9 mouse cellular contexts compared by ENCODE assay signal in genomic region chr3:127625296-127625695, GRCm38 (mm10). TPM values are rescaled to one million over a fixed set of nuclear protein-coding genes. Genes with fewer than 3 reads are reported as not detected.
DNase-seq lines count a peak whose midpoint lies in the region; ATAC-seq and TF ChIP-seq lines count a peak whose summit lies in the region.
"Had no signal": no experiment of that assay in that cellular context is flagged by ENCODE, and none has a peak within 500 bp of the region (broad histone marks: within the 10 kb centered on the region; RNA-seq: fewer than 3 reads in every experiment).

No protein-coding gene starts in this region.

- H3K27ac ChIP-seq in embryonic facial prominence, embryonic 10.5 days (replicated peaks): no peak overlapping the region
- no peak overlapping the region for H3K27ac ChIP-seq in heart, embryonic 13.5 days (replicated peaks)
- no peak overlapping the region for H3K27ac ChIP-seq in kidney, embryonic 16.5 days (ENCODE audit: low read length)
- no peak overlapping the region for H3K27ac ChIP-seq in lung, embryonic 14.5 days (ENCODE audit: low read depth)
- no peak overlapping the region for H3K27ac ChIP-seq in neural tube, embryonic 14.5 days (ENCODE audit: low read depth, low read length)

- peak overlapping the region; percentile 46 for H3K4me3 ChIP-seq in embryonic facial prominence, embryonic 10.5 days
- peak overlapping the region; percentile 53 for H3K4me3 ChIP-seq in heart, embryonic 13.5 days
- H3K4me3 ChIP-seq in kidney, embryonic 16.5 days (ENCODE audit: low read length): peak overlapping the region; percentile 46
- peak overlapping the region; percentile 36 for H3K4me3 ChIP-seq in lung, embryonic 14.5 days (ENCODE audit: low read depth, low read length)
- peak overlapping the region; percentile 24 for H3K4me3 ChIP-seq in neural tube, embryonic 14.5 days (ENCODE audit: low read depth, low read length)

- peak overlapping the region; percentile 81 for H3K4me2 ChIP-seq in heart, embryonic 13.5 days
- H3K4me2 ChIP-seq in kidney, embryonic 16.5 days (replicated peaks; ENCODE audit: low read depth, low read length): peak overlapping the region; percentile 65
- peak overlapping the region; percentile 72 for H3K4me2 ChIP-seq in lung, embryonic 14.5 days
- peak overlapping the region; percentile 51 for H3K4me2 ChIP-seq in neural tube, embryonic 14.5 days (ENCODE audit: low read depth, low read length)

- no peaks in the 10 kb centered on the region for H3K9me3 ChIP-seq in embryonic facial prominence, embryonic 10.5 days
- H3K9me3 ChIP-seq in heart, embryonic 13.5 days: no peaks in the 10 kb centered on the region
- no peaks in the 10 kb centered on the region for H3K9me3 ChIP-seq in kidney, embryonic 16.5 days (ENCODE audit: low read length)
- no peaks in the 10 kb centered on the region for H3K9me3 ChIP-seq in lung, embryonic 14.5 days (ENCODE audit: low read depth, low read length)
- H3K9me3 ChIP-seq in neural tube, embryonic 14.5 days (ENCODE audit: control insufficient read depth, low read length): no peaks in the 10 kb centered on the region

- no peaks in the 10 kb centered on the region for H3K36me3 ChIP-seq in embryonic facial prominence, embryonic 10.5 days (replicated peaks)
- no peaks in the 10 kb centered on the region for H3K36me3 ChIP-seq in heart, embryonic 13.5 days
- no peaks in the 10 kb centered on the region for H3K36me3 ChIP-seq in kidney, embryonic 16.5 days (ENCODE audit: insufficient read depth, low read length)
- H3K36me3 ChIP-seq in lung, embryonic 14.5 days (ENCODE audit: insufficient read depth): no peaks in the 10 kb centered on the region
- H3K36me3 ChIP-seq in neural tube, embryonic 14.5 days (ENCODE audit: control insufficient read depth, insufficient read depth, low read length): no peaks in the 10 kb centered on the region

- no peak overlapping the region for H3K9ac ChIP-seq in heart, embryonic 13.5 days
- no peak overlapping the region for H3K9ac ChIP-seq in kidney, embryonic 16.5 days (replicated peaks; ENCODE audit: low read length)
- no peak overlapping the region for H3K9ac ChIP-seq in lung, embryonic 14.5 days
- H3K9ac ChIP-seq in neural tube, embryonic 14.5 days (replicated peaks; ENCODE audit: low read depth, low read length): 0 out of 2 replicates have a peak overlapping the region, but pooled peaks have one; percentile 25

- peak; percentile 77 to 82 for DNase-seq in adrenal gland, adult 18-20 months (ENCODE audit: low spot score in 2 of 2)
- DNase-seq in embryonic facial prominence, embryonic 10.5 days (ENCODE audit: low spot score): peak; percentile 87
- DNase-seq in lung, embryonic 14.5 days: peak; percentile 85
- DNase-seq in thymus, postnatal 14 days: peak; percentile 86

- peak; percentile 81 for TF ChIP-seq CTCF in lung, embryonic 14.5 days (IDR thresholded peaks at IDR 0.05; ENCODE audit: low read depth)

- peak; percentile 91 for ATAC-seq in CD4-positive, CD25-positive, alpha-beta regulatory T cell, adult 4 months
- ATAC-seq in heart, embryonic 13.5 days (ENCODE audit: extremely low read depth, insufficient number of reproducible peaks, low FRiP score, low TSS enrichment): no peak
- ATAC-seq in kidney, embryonic 16.5 days (ENCODE audit: low FRiP score, low TSS enrichment): peak; percentile 80
- ATAC-seq in lung, embryonic 14.5 days (ENCODE audit: insufficient read depth): peak; percentile 75
- peak; percentile 86 for ATAC-seq in neural tube, embryonic 14.5 days (ENCODE audit: low read depth)

- WGBS in embryonic facial prominence, embryonic 10.5 days: under 1% methylated on average over 36 of the region's 36 CpGs
- WGBS in heart, embryonic 13.5 days: under 1% methylated on average over 36 of the region's 36 CpGs
- WGBS in kidney, embryonic 16.5 days: 1% methylated on average over 36 of the region's 36 CpGs
- under 1% methylated on average over 36 of the region's 36 CpGs for WGBS in lung, embryonic 14.5 days
- WGBS in neural tube, embryonic 14.5 days: 0% methylated on average over 36 of the region's 36 CpGs

- peaks cover 80% of the 10 kb centered on the region for H3K27me3 ChIP-seq in embryonic facial prominence, embryonic 10.5 days (replicated peaks; ENCODE audit: low read depth, poor library complexity, severe bottlenecking)
- H3K27me3 ChIP-seq in heart, embryonic 13.5 days (replicated peaks): peaks cover 74% of the 10 kb centered on the region
- H3K27me3 ChIP-seq in kidney, embryonic 16.5 days (ENCODE audit: insufficient read depth, low read length): peaks cover 69% of the 10 kb centered on the region
- peaks cover 50% of the 10 kb centered on the region for H3K27me3 ChIP-seq in lung, embryonic 14.5 days (ENCODE audit: insufficient read depth, low read length)
- H3K27me3 ChIP-seq in neural tube, embryonic 14.5 days (ENCODE audit: control insufficient read depth, insufficient read depth, low read length): peaks cover 41% of the 10 kb centered on the region

- H3K4me1 ChIP-seq in embryonic facial prominence, embryonic 10.5 days: peaks cover 21% of the 10 kb centered on the region
- peaks cover 27% of the 10 kb centered on the region for H3K4me1 ChIP-seq in heart, embryonic 13.5 days
- peaks cover 14% of the 10 kb centered on the region for H3K4me1 ChIP-seq in kidney, embryonic 16.5 days (ENCODE audit: insufficient read depth, low read length)
- H3K4me1 ChIP-seq in lung, embryonic 14.5 days (ENCODE audit: insufficient read depth): peaks cover 3% of the 10 kb centered on the region; the same call in 1 of the 2 replicates
- H3K4me1 ChIP-seq in neural tube, embryonic 14.5 days (ENCODE audit: control insufficient read depth, insufficient read depth, low read length): 0 out of 2 replicates have a peak, but pooled peaks cover 5% of the 10 kb centered on the region

RNA-seq across cellular contexts. Expression of gene Neurog2, which starts 7.6 kb away (rescaled TPM):
- not detected for polyA plus RNA-seq in CD4-positive, CD25-positive, alpha-beta regulatory T cell, adult 4 months (2017; shearing (Covaris generic))
- not detected for total RNA-seq in adrenal gland, adult 18-20 months (2021)
- 3.2 and 7.0 TPM in 2 replicates for polyA plus RNA-seq in embryonic facial prominence, embryonic 10.5 days (2016; fragmentation: Nextera tagmentation; extraction: Ambion mirVana)
- not detected in 2 replicates for polyA plus RNA-seq in heart, embryonic 13.5 days (2015; fragmentation: Nextera tagmentation; extraction: Ambion mirVana)
- polyA plus RNA-seq in kidney, embryonic 16.5 days (2015; fragmentation: Nextera tagmentation; extraction: Ambion mirVana): not detected in 2 replicates
- polyA plus RNA-seq in lung, embryonic 14.5 days (2014; fragmentation: Nextera tagmentation; extraction: Ambion mirVana): not detected in 2 replicates
- polyA plus RNA-seq in neural tube, embryonic 14.5 days (2014; fragmentation: Nextera tagmentation; extraction: Ambion mirVana): 3.3 and 3.9 TPM in 2 replicates
- polyA plus RNA-seq: large intestine, adult 2 months had no signal
